Mouse (Mus musculus) kidney, postnatal 36 days (tissue): ENCODE results near the gene Hes2.

Experiments used
- DNase-seq, 2 experiments: peaks; one replicate each; pipeline ENCODE4 v3.0.0; 2021 to 2022; ENCODE audit warnings: mixed read lengths in 2 of 2

The Hes2 gene

GRCm38 (mm10) chr4:152160748-152161147 lies 2.1 kb downstream of the Hes2 start:
- DNase-seq = peak; percentile 80 to 87

- peak; percentile 60 to 76 for DNase-seq
These were observed 2.9 kb downstream of the Hes2 start for GRCm38 (mm10) chr4:152161601-152162000.

- no peak for DNase-seq
These were observed 4.1 kb downstream of the Hes2 start for GRCm38 (mm10) chr4:152162748-152163147.

GRCm38 (mm10) chr4:152165036-152165931 lies 6.6 kb downstream of the Hes2 start:
- peak; percentile 63 to 90 for DNase-seq

- DNase-seq = no peak
These were observed 9.4 kb downstream of the Hes2 start for GRCm38 (mm10) chr4:152168052-152168451.

- no peak for DNase-seq
These were observed 10.4 kb downstream of the Hes2 start for GRCm38 (mm10) chr4:152169103-152169502.

GRCm38 (mm10) chr4:152170286-152170685 lies 11.6 kb downstream of the Hes2 start:
- no peak for DNase-seq

GRCm38 (mm10) chr4:152171543-152171942 lies 12.9 kb downstream of the Hes2 start:
- no peak for DNase-seq

- DNase-seq = peak; percentile 84 to 91
These were observed 14.4 kb downstream of the Hes2 start for GRCm38 (mm10) chr4:152173041-152173440.

- no peak for DNase-seq
These were observed 15.3 kb downstream of the Hes2 start for GRCm38 (mm10) chr4:152173956-152174355.

GRCm38 (mm10) chr4:152176638-152177037 lies 18.0 kb downstream of the Hes2 start:
- DNase-seq = no peak

- DNase-seq = no peak
These were observed 18.5 kb downstream of the Hes2 start for GRCm38 (mm10) chr4:152177174-152177536.

- peak; percentile 92 to 97 for DNase-seq
These were observed 19.1 kb downstream of the Hes2 start, which contains the start of gene Acot7 for GRCm38 (mm10) chr4:152177537-152178343. Gene Acot7 (plus strand): TSS chr4:152178134.

- DNase-seq = peak in 1 of 2 experiments; percentile 59
These were observed 19.7 kb downstream of the Hes2 start for GRCm38 (mm10) chr4:152178344-152178864.

- no peak for DNase-seq
These were observed 20.4 kb downstream of the Hes2 start for GRCm38 (mm10) chr4:152178916-152179705.

- no peak for DNase-seq
These were observed 21.4 kb downstream of the Hes2 start for GRCm38 (mm10) chr4:152179946-152180660.

GRCm38 (mm10) chr4:152182205-152182604 lies 23.5 kb downstream of the Hes2 start:
- DNase-seq = no peak

- DNase-seq = peak; percentile 20 to 22
These were observed 25.8 kb downstream of the Hes2 start for GRCm38 (mm10) chr4:152184353-152185035.

GRCm38 (mm10) chr4:152185137-152185509 lies 26.5 kb downstream of the Hes2 start:
- no peak for DNase-seq

- DNase-seq = peak in 1 of 2 experiments; percentile 14
These were observed 27.0 kb downstream of the Hes2 start for GRCm38 (mm10) chr4:152185510-152186204.
